Mouse (Mus musculus) urinary bladder, postnatal 36 days (tissue): ENCODE results near the gene Slc9a8.

Experiments used
- DNase-seq, 2 experiments: peaks; one replicate each; pipeline ENCODE4 v3.0.0; 2022; ENCODE audit warnings: low spot score in 2 of 2, mixed read lengths in 1 of 2

Gene Slc9a8

DNA sequence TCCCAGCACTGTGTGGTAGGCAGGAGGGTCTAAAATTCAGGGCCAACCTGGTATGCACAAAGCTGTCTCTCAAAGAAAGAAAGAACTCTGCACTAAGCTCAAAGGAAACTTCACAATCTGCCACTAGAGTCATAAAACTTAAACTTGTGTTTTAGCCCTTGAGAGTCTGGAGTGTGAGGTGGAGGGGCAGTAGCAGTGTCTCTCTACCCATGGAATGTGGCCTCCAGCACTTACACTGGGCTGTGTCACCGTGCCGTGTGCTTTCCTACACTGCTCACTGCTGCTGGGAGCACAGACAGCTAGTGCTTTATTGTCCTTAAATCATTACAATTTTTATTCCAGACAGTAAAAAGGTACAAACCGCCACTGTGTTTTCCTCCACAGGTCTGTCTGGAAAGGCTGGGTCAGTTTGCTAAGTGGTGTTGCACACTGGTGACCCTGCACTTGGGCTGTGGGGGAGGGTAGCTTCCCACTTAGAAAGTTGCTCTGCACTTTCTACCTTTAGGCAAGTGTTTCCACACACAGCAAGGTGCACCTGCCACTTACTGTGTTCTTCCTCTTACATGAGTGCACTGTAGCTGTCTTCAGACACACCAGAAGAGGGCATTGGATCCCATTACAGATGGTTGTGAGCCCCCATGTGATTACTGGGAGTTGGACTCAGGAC is 86.3 kb downstream of the Slc9a8 start:
- no peak for DNase-seq

- DNase-seq = no peak
Measured at GRCm38 (mm10) chr2:167508569-167508968, 87.1 kb downstream of the Slc9a8 start.

GRCm38 (mm10) chr2:167510485-167510884 is 89.0 kb downstream of the Slc9a8 start:
- DNase-seq = no peak

DNA sequence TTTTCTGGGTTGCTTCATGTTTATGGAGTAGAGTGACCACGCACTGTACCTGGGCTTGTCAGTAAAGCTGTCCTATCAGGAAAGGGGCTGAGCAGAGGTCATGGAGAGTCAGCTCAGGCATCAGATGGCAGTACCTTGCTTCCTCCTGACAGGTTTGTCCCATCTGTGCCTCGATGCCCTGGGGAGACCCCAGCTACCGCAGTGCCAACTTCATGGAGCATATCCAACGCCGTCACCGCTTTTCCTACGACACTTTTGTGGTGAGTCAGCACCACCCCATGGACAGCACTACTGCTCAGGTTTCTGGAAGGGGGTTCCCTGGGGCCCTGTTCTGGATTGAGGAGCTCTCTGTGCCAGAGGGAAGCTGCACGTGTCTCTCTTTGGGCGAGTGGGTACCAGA is 90.9 kb downstream of the Slc9a8 start:
- DNase-seq = no peak

DNA sequence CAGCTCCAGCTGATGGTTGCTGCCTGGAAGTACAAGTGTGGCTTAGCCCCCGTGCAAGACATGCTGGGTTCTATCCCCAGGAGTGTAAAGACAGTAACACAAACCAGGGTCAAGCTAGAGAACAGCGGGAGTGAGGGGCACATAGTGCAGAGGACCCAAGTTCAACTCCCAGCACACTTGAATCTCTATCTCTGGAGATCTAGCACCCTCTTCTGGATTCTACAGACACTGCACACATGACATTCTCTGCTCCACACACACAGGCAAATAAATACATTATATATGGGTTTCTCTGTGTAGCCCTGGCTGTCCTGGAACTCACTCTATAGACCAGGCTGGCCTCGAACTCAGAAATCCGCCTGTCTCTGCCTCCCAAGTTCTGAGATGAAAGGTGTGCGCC is 91.5 kb downstream of the Slc9a8 start:
- DNase-seq = no peak

DNA sequence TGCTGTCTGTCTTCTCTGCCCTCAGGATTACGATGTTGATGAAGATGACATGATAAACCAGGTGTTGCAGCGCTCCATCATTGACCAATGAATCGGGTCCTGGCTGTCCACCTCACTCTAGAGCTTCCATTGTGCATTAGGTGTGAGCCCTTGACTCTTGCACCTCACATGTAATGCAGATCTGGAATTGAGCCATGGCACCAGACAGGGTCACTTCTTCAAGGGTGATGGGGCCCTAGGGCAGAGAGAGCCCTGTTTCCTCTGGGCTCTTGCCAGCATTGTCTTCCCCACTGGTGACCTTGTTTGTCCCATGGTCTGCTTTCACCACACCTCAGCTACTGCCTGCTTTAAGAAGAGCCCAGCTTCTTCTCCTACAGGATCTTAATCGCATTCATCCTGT is 93.1 kb downstream of the Slc9a8 start:
- no peak for DNase-seq

DNA sequence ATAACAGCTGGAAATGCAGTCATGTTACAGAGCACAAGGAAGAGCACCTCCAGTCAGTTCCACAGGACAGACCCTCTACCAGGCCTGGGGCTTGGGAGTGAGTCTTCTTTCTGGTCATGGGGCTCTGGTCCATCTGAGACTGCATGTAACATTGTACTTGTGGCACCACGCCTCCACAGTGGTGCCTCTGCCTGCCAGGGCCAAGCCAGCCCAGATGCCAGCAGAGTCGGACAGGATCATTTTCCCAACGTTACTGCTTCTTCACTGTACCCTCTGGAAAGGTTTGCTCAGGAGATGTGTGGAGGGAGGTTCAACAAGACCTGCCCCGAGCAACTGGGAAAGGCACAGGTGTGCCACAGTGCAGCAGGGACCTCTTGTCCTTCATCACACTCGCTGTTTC is 94.2 kb downstream of the Slc9a8 start:
- no peak for DNase-seq

DNA sequence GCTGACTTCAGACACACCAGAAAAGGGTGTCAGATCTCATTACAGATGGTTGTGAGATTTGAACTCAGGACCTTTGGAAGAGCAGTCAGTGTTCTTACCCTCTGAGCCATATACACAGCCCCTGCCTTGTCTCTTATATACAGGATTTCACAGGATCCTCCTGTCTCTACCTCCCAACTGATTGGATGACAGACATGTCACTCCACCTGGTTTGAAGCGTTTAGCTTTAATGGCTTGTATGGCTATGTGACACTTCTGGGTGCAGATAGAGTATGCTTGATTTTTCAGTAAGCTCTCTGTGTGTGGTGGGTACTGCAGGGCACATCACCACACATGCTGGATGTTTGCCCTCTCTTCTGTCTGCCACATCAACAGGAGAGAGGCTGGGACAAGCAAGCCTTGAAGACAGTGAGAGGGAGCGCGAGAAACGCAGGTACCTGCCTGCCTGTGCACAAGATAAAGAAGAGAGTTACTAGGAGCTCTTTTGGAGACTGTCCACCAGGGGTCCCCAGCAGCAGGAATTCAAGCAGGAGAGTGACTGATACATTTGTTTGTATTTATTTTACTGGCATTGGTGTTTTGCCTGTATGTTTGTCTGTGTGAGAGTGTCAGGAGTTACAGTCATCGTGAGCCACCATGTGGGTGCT is 98.2 kb downstream of the Slc9a8 start:
- no peak for DNase-seq
